Mouse (Mus musculus) liver, adult (tissue): ENCODE measurements around the gene Fam173b.

Experiments used
- GATA4 ChIP-seq: IDR thresholded peaks from 2 replicates; pipeline ENCODE4 v1.6.1; 2014; ENCODE audit warnings: mild to moderate bottlenecking, low read length; ENCODE audit not compliant: insufficient replicate concordance

Fam173b gene

DNA sequence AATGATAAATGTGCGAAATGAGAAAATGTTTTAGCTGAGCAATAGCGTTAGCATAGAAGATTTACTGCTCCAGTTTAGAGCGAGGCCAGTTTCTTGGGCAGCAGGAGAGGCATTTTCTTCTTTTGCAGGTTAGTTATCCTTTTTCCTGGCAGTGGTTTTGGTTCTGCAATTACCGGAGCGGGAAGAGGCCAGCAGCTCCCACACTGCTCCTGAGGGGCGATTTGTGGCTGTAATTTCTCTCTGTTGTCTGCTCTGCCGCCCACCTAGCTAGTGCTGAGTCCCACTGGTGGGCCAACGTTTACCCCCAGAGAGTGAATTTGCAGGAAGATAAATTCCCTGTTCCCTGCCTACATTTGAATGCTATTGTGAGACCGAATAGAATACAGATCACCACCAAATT lies 59.2 kb downstream of the Fam173b start:
- no peak for TF ChIP-seq GATA4

DNA sequence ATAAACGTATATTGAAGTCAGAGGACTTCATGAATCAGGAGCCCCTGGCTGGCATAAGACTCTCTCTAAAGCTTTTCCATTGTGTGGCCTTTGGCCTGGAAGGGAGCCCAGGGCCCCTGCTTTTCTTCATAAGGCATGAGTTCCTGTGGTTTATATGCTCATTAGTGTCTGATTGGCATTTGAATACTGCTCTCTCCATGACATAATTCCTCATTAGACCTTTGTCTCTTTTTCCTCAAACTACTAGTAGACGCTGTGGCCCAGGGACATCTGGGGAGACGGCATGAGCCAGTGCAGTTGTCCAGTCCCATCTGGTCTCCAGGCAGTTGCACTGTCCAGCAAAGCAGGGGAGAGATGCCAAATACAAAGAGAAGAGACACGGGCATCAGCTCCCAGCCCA lies 60.1 kb downstream of the Fam173b start:
- no peak for TF ChIP-seq GATA4

DNA sequence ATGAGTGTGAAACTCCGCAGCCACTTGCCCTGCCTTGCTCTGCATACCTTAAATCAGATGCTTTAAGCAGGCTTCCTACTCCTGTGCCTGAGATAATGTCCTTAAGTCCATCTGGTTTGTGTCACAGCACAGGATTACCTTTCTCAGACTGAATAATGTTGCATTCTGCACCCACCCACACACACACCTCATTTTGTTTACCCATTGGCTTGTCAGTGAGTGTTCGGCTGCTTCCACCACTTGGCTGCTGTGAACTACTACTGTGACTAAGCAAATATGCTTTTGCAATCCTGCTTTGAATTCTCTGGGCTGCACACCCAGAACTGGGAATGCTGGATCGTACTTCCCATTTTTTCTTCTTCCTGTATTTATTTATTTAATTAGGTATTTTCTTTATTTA lies 61.4 kb downstream of the Fam173b start:
- no peak for TF ChIP-seq GATA4
